Mouse (Mus musculus) layer of hippocampus, adult 9-10 months (tissue): ENCODE results near the gene Gpsm2.
"Not testable (repeated sequence)": the region's sequence is repeated elsewhere in the genome, so short reads cannot be mapped to it uniquely, and the experiment has no call there.

Source experiments
- DNase-seq: peaks from one replicate; pipeline ENCODE4 v3.0.0; 2022; ENCODE audit warnings: low spot score

The Gpsm2 gene

GRCm38 (mm10) chr3:108654566-108654965 is 67.5 kb downstream of the Gpsm2 start:
- no peak for DNase-seq

- peak; percentile 90 for DNase-seq
Measured at GRCm38 (mm10) chr3:108653710-108654379, 68.3 kb downstream of the Gpsm2 start, which contains the start of gene Clcc1. Gene Clcc1 (plus strand): TSS chr3:108653913.

GRCm38 (mm10) chr3:108652866-108653642 is 69.1 kb downstream of the Gpsm2 start:
- no peak for DNase-seq

GRCm38 (mm10) chr3:108647681-108648080 is 74.4 kb downstream of the Gpsm2 start:
- DNase-seq = not testable (repeated sequence)

- DNase-seq = peak; percentile 17
Measured at GRCm38 (mm10) chr3:108646036-108646435, 76.1 kb downstream of the Gpsm2 start.

- DNase-seq = no peak
Measured at GRCm38 (mm10) chr3:108644856-108645255, 77.3 kb downstream of the Gpsm2 start.

GRCm38 (mm10) chr3:108640998-108641397 is 81.1 kb downstream of the Gpsm2 start:
- no peak for DNase-seq

GRCm38 (mm10) chr3:108639412-108639811 is 82.7 kb downstream of the Gpsm2 start:
- no peak for DNase-seq

GRCm38 (mm10) chr3:108634761-108635160 is 87.3 kb downstream of the Gpsm2 start:
- DNase-seq = no peak
